Mouse (Mus musculus) urinary bladder, postnatal 36 days (tissue): ENCODE data around the gene T.

Experiments used
- DNase-seq, 2 experiments: peaks; one replicate each; pipeline ENCODE4 v3.0.0; 2022; ENCODE audit warnings: low spot score in 2 of 2, mixed read lengths in 1 of 2

The T gene

GRCm38 (mm10) chr17:8433121-8433977, 874 bp upstream of the T start:
- DNase-seq, result no peak

- DNase-seq, result no peak
Observed at GRCm38 (mm10) chr17:8436184-8436583, 2.0 kb downstream of the T start.

- no peak for DNase-seq
Observed at GRCm38 (mm10) chr17:8444062-8444461, 9.8 kb downstream of the T start.

- no peak for DNase-seq
Observed at GRCm38 (mm10) chr17:8447676-8448192, 13.5 kb downstream of the T start.

GRCm38 (mm10) chr17:8448324-8448723, 14.1 kb downstream of the T start:
- DNase-seq, result no peak

- DNase-seq, result no peak
Observed at GRCm38 (mm10) chr17:8455196-8455595, 21.0 kb downstream of the T start.

- no peak for DNase-seq
Observed at GRCm38 (mm10) chr17:8455601-8456000, 21.4 kb downstream of the T start.

- DNase-seq, result no peak
Observed at GRCm38 (mm10) chr17:8456856-8457460, 22.7 kb downstream of the T start.

- peak in 1 of 2 experiments; percentile 16 for DNase-seq
Observed at GRCm38 (mm10) chr17:8461568-8461967, 27.3 kb downstream of the T start.

GRCm38 (mm10) chr17:8463482-8464128, 29.4 kb downstream of the T start:
- peak; percentile 14 to 29 for DNase-seq

GRCm38 (mm10) chr17:8467771-8468170, 33.5 kb downstream of the T start:
- no peak for DNase-seq

GRCm38 (mm10) chr17:8468716-8469344, 34.6 kb downstream of the T start:
- peak; percentile 62 to 73 for DNase-seq

- DNase-seq, result no peak
Observed at GRCm38 (mm10) chr17:8478554-8478953, 44.3 kb downstream of the T start.

GRCm38 (mm10) chr17:8479493-8480128, 45.4 kb downstream of the T start:
- DNase-seq, result no peak

- no peak for DNase-seq
Observed at GRCm38 (mm10) chr17:8481797-8482196, 47.6 kb downstream of the T start.

GRCm38 (mm10) chr17:8482876-8483275, 48.7 kb downstream of the T start:
- DNase-seq, result no peak

- no peak for DNase-seq
Observed at GRCm38 (mm10) chr17:8484246-8484645, 50.0 kb downstream of the T start.

GRCm38 (mm10) chr17:8485146-8485545, 50.9 kb downstream of the T start:
- no peak for DNase-seq

GRCm38 (mm10) chr17:8487824-8488223, 53.6 kb downstream of the T start:
- DNase-seq, result peak; percentile 10 to 30

GRCm38 (mm10) chr17:8490971-8491370, 56.7 kb downstream of the T start:
- DNase-seq, result no peak
